Mouse (Mus musculus): ENCODE measurements around the gene Nek8. TPM values are rescaled to one million over a fixed set of nuclear protein-coding genes. Genes with fewer than 3 reads are reported as not detected.
A peak's percentile ranks its signal among the peaks of the same experiment; 100 is the strongest.
"Not testable (repeated sequence)": the region's sequence is repeated elsewhere in the genome, so short reads cannot be mapped to it uniquely, and the experiment has no call there.

The Nek8 gene
- polyA plus RNA-seq, 1 experiment from 2014 or later: 16.7 TPM

GRCm38 (mm10) chr11:78146707-78147543 lies 29.6 kb downstream of the Nek8 start:
- WGBS: 76% methylated on average over 6 of the region's 6 CpGs
- peak overlapping the region; percentile 73 for H3K27ac ChIP-seq (ENCODE audit: low read length)
- H3K27me3 ChIP-seq (ENCODE audit: control insufficient read depth, insufficient read depth, low read length): no peaks in the 10 kb centered on the region
- no peak overlapping the region for H3K9ac ChIP-seq (ENCODE audit: low read length)
- no peaks in the 10 kb centered on the region for H3K9me3 ChIP-seq (replicated peaks; ENCODE audit: control insufficient read depth, low read length)
- peak; percentile 47; the same call in 1 of the 2 replicates for ATAC-seq (ENCODE audit: insufficient read depth, low FRiP score)
- no peaks in the 10 kb centered on the region for H3K36me3 ChIP-seq (ENCODE audit: control insufficient read depth, insufficient read depth, low read length)
- no peak overlapping the region for H3K4me2 ChIP-seq (ENCODE audit: low read depth, low read length)
- peaks cover 1% of the 10 kb centered on the region; the same call in 1 of the 2 replicates for H3K4me1 ChIP-seq (ENCODE audit: control insufficient read depth, insufficient read depth, low read length)
- no peak overlapping the region for H3K4me3 ChIP-seq (replicated peaks; ENCODE audit: low read length)

- Histone ChIP-seq H3K27ac (ENCODE audit: low read length) (peak overlapping the region; percentile 73), H3K36me3 (ENCODE audit: control insufficient read depth, insufficient read depth, low read length) (no peaks in the 10 kb centered on the region), H3K9ac (ENCODE audit: low read length) (peak overlapping the region; percentile 13; the same call in 1 of the 2 replicates), H3K4me3 (replicated peaks; ENCODE audit: low read length) (no peak overlapping the region), H3K4me1 (ENCODE audit: control insufficient read depth, insufficient read depth, low read length) (no peaks in the 10 kb centered on the region), H3K9me3 (replicated peaks; ENCODE audit: control insufficient read depth, low read length) (no peaks in the 10 kb centered on the region), H3K4me2 (ENCODE audit: low read depth, low read length) (no peak overlapping the region), H3K27me3 (ENCODE audit: control insufficient read depth, insufficient read depth, low read length) (no peaks in the 10 kb centered on the region)
- no peak for ATAC-seq (ENCODE audit: insufficient read depth, low FRiP score)
- 79% methylated on average over 5 of the region's 5 CpGs for WGBS
Observed at GRCm38 (mm10) chr11:78146168-78146567, 30.3 kb downstream of the Nek8 start.

DNA sequence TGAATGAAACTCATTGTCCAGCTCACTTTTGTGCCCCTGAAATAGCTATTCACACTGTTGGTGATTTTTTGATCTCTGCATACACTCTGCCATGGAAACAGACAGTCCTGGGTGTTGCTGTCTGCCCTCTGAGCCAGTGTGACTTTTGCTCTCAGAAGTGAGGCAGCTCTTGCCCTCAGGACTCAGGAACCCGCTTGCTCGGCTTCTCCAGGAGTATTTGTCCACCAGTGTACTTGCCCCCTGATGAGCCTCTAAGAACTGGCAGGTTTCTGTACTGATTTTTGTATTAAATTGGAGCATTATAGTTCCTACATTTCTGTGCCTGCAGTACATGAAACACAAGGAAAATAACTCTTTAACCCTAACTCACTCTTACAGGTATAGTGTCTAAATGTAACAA lies 33.0 kb downstream of the Nek8 start:
- no peak overlapping the region for H3K27ac ChIP-seq (ENCODE audit: low read length)

DNA sequence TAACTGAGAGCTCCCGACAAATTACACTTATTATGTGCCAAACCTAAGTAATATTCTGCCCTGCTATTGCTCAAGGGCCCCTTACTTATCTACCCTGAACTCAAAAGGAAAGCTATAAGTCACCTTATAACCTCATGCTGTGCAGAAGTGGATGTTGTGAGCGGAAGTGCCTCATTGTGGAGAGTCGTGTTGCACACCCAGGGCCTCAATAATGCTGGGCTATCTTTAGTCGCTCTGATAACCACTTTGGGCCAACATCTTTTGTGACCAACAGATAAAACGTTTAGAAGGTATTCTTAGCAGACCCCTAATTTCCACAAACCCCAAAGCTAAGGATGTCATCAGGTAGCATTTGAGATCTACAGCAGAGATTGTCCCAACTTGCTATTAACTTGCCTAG lies 35.8 kb downstream of the Nek8 start:
- no peaks in the 10 kb centered on the region for H3K27me3 ChIP-seq (ENCODE audit: control insufficient read depth, insufficient read depth, low read length)
- H3K4me2 ChIP-seq (ENCODE audit: low read depth, low read length): no peak overlapping the region
- no peaks in the 10 kb centered on the region for H3K4me1 ChIP-seq (ENCODE audit: control insufficient read depth, insufficient read depth, low read length)
- H3K36me3 ChIP-seq (ENCODE audit: control insufficient read depth, insufficient read depth, low read length): no peaks in the 10 kb centered on the region
- ATAC-seq (ENCODE audit: insufficient read depth, low FRiP score): no peak
- 70% methylated on average over 5 of the region's 5 CpGs for WGBS
- H3K9me3 ChIP-seq (replicated peaks; ENCODE audit: control insufficient read depth, low read length): no peaks in the 10 kb centered on the region
- no peak overlapping the region for H3K4me3 ChIP-seq (replicated peaks; ENCODE audit: low read length)
- no peak overlapping the region for H3K27ac ChIP-seq (ENCODE audit: low read length)
- no peak overlapping the region for H3K9ac ChIP-seq (ENCODE audit: low read length)

More for the DNA sequence above, 33.0 kb downstream of the Nek8 start:
- Histone ChIP-seq H3K4me3 (replicated peaks; ENCODE audit: low read length) (no peak overlapping the region), H3K4me2 (ENCODE audit: low read depth, low read length) (no peak overlapping the region), H3K27me3 (ENCODE audit: control insufficient read depth, insufficient read depth, low read length) (no peaks in the 10 kb centered on the region), H3K9me3 (replicated peaks; ENCODE audit: control insufficient read depth, low read length) (no peaks in the 10 kb centered on the region), H3K9ac (ENCODE audit: low read length) (no peak overlapping the region), H3K4me1 (ENCODE audit: control insufficient read depth, insufficient read depth, low read length) (no peaks in the 10 kb centered on the region), H3K36me3 (ENCODE audit: control insufficient read depth, insufficient read depth, low read length) (no peaks in the 10 kb centered on the region)
- ATAC-seq (ENCODE audit: insufficient read depth, low FRiP score): no peak
- 86% methylated on average over 2 of the region's 2 CpGs for WGBS

DNA sequence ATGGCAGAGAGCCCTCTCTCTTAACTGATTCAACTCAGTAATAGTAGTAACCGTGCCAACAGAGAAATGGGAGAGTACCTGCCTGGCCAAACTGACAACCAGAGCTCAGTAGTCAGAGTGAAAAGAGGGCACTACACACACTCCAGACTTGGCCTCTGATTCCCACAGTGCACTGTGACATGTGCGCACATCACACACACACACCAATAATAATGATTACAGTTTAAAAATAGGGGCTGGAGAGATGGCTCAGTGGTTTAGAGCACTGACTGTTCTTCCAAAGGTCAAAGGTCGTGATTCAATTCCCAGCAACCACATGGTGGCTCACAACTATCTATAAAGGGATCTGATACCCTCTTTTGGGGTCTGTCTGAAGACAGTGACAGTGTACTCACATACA lies 38.5 kb downstream of the Nek8 start:
- Histone ChIP-seq H3K4me1 (ENCODE audit: control insufficient read depth, insufficient read depth, low read length) (no peaks in the 10 kb centered on the region), H3K9ac (ENCODE audit: low read length) (no peak overlapping the region), H3K36me3 (ENCODE audit: control insufficient read depth, insufficient read depth, low read length) (no peaks in the 10 kb centered on the region), H3K27me3 (ENCODE audit: control insufficient read depth, insufficient read depth, low read length) (no peaks in the 10 kb centered on the region), H3K4me2 (ENCODE audit: low read depth, low read length) (no peak overlapping the region), H3K27ac (ENCODE audit: low read length) (no peak overlapping the region), H3K9me3 (replicated peaks; ENCODE audit: control insufficient read depth, low read length) (no peaks in the 10 kb centered on the region), H3K4me3 (replicated peaks; ENCODE audit: low read length) (no peak overlapping the region)
- no peak for ATAC-seq (ENCODE audit: insufficient read depth, low FRiP score)
- WGBS: 87% methylated on average over 3 of the region's 3 CpGs

GRCm38 (mm10) chr11:78137584-78137983 lies 38.9 kb downstream of the Nek8 start:
- no peaks in the 10 kb centered on the region for H3K36me3 ChIP-seq (ENCODE audit: control insufficient read depth, insufficient read depth, low read length)
- H3K27me3 ChIP-seq (ENCODE audit: control insufficient read depth, insufficient read depth, low read length): no peaks in the 10 kb centered on the region
- no peaks in the 10 kb centered on the region for H3K4me1 ChIP-seq (ENCODE audit: control insufficient read depth, insufficient read depth, low read length)
- H3K4me2 ChIP-seq (ENCODE audit: low read depth, low read length): no peak overlapping the region
- H3K27ac ChIP-seq (ENCODE audit: low read length): no peak overlapping the region
- 81% methylated on average over 4 of the region's 4 CpGs for WGBS
- H3K9ac ChIP-seq (ENCODE audit: low read length): no peak overlapping the region
- H3K9me3 ChIP-seq (replicated peaks; ENCODE audit: control insufficient read depth, low read length): no peaks in the 10 kb centered on the region
- H3K4me3 ChIP-seq (replicated peaks; ENCODE audit: low read length): no peak overlapping the region
- no peak for ATAC-seq (ENCODE audit: insufficient read depth, low FRiP score)

DNA sequence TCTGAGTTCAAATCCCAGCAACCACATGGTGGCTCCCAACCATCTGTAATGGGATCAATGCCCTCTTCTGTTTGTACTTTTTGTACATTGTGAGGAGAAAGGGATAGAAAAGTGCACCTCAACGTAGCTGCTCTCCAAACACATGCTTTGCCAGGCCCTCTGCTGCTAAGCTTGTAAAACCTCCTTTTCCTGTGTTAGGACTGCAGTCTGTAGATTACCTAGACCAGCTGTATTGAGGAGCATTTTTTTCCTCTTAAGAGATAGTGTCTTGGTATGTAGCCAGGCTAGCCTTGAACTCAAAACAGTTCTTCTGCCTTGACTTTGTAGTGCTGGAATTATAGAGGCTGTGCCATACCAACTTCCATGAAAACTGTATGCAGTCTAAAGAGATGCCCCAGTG lies 40.3 kb downstream of the Nek8 start:
- Histone ChIP-seq H3K4me1 (ENCODE audit: control insufficient read depth, insufficient read depth, low read length) (no peaks in the 10 kb centered on the region), H3K4me2 (ENCODE audit: low read depth, low read length) (no peak overlapping the region), H3K9ac (ENCODE audit: low read length) (no peak overlapping the region), H3K4me3 (replicated peaks; ENCODE audit: low read length) (no peak overlapping the region), H3K27ac (ENCODE audit: low read length) (no peak overlapping the region), H3K36me3 (ENCODE audit: control insufficient read depth, insufficient read depth, low read length) (no peaks in the 10 kb centered on the region), H3K9me3 (replicated peaks; ENCODE audit: control insufficient read depth, low read length) (no peaks in the 10 kb centered on the region), H3K27me3 (ENCODE audit: control insufficient read depth, insufficient read depth, low read length) (no peaks in the 10 kb centered on the region)
- 78% methylated on average over 1 of the region's 1 CpGs for WGBS
- no peak for ATAC-seq (ENCODE audit: insufficient read depth, low FRiP score)

GRCm38 (mm10) chr11:78135314-78135713 lies 41.2 kb downstream of the Nek8 start:
- not testable (repeated sequence) for H3K4me1 ChIP-seq (ENCODE audit: control insufficient read depth, insufficient read depth, low read length); H3K36me3 ChIP-seq (ENCODE audit: control insufficient read depth, insufficient read depth, low read length); H3K4me3 ChIP-seq (replicated peaks; ENCODE audit: low read length); H3K9me3 ChIP-seq (replicated peaks; ENCODE audit: control insufficient read depth, low read length); ATAC-seq (ENCODE audit: insufficient read depth, low FRiP score); H3K9ac ChIP-seq (ENCODE audit: low read length); H3K27ac ChIP-seq (ENCODE audit: low read length); H3K27me3 ChIP-seq (ENCODE audit: control insufficient read depth, insufficient read depth, low read length); H3K4me2 ChIP-seq (ENCODE audit: low read depth, low read length)
- WGBS: 72% methylated on average over 7 of the region's 7 CpGs

DNA sequence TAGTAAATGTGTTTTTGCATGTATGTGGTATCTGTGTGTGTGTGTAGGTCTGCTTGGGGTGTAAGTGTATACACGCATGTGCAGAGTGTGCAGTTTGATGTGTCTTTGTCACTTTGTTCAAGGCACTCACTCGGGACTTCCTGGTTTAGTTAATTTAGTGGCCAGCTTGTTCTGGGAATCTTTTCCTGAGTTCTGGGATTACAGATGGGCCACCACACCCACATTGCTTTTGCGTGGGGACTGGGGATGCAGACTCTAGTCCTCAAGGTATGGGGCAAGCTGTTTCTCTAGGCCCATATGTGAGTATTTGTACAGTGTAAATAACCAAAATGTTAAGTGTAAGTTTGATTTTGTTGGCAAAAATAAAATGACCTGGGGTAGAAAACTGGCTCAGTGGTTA lies 42.1 kb downstream of the Nek8 start:
- no peak overlapping the region for H3K27ac ChIP-seq (ENCODE audit: low read length)
- H3K27me3 ChIP-seq (ENCODE audit: control insufficient read depth, insufficient read depth, low read length): no peaks in the 10 kb centered on the region
- H3K4me2 ChIP-seq (ENCODE audit: low read depth, low read length): no peak overlapping the region
- no peak for ATAC-seq (ENCODE audit: insufficient read depth, low FRiP score)
- WGBS: 75% methylated on average over 3 of the region's 3 CpGs
- H3K9ac ChIP-seq (ENCODE audit: low read length): no peak overlapping the region
- H3K9me3 ChIP-seq (replicated peaks; ENCODE audit: control insufficient read depth, low read length): no peaks in the 10 kb centered on the region
- no peak overlapping the region for H3K4me3 ChIP-seq (replicated peaks; ENCODE audit: low read length)
- no peaks in the 10 kb centered on the region for H3K4me1 ChIP-seq (ENCODE audit: control insufficient read depth, insufficient read depth, low read length)
- no peaks in the 10 kb centered on the region for H3K36me3 ChIP-seq (ENCODE audit: control insufficient read depth, insufficient read depth, low read length)

Measured in stomach, embryonic 16.5 days (tissue).